Comparison of ENCODE assay signal across 9 mouse cellular contexts in genomic region chr2:71541418-71542226, GRCm38 (mm10). TPM values are rescaled to one million over a fixed set of nuclear protein-coding genes. Genes with fewer than 3 reads are reported as not detected.
DNase-seq lines count a peak whose midpoint lies in the region; ATAC-seq and TF ChIP-seq lines count a peak whose summit lies in the region.
"Had no signal": no experiment of that assay in that cellular context is flagged by ENCODE, and none has a peak within 500 bp of the region (broad histone marks: within the 10 kb centered on the region; RNA-seq: fewer than 3 reads in every experiment).

No protein-coding gene starts in this region.

- peak overlapping the region; percentile 21 for H3K4me3 ChIP-seq in heart, embryonic 12.5 days
- peak overlapping the region; percentile 24 for H3K4me3 ChIP-seq in heart, postnatal 0 days (ENCODE audit: low read depth, low read length)
- H3K4me3 ChIP-seq in midbrain, postnatal 0 days (ENCODE audit: low read depth, low read length), result no peak overlapping the region

- no peaks in the 10 kb centered on the region for H3K9me3 ChIP-seq in heart, embryonic 12.5 days (replicated peaks)
- no peaks in the 10 kb centered on the region for H3K9me3 ChIP-seq in heart, postnatal 0 days (replicated peaks; ENCODE audit: control insufficient read depth, low read length)
- no peaks in the 10 kb centered on the region for H3K9me3 ChIP-seq in midbrain, postnatal 0 days (ENCODE audit: low read length)

- peak overlapping the region; percentile 55 for H3K4me2 ChIP-seq in heart, embryonic 12.5 days
- peak overlapping the region; percentile 16 for H3K4me2 ChIP-seq in heart, postnatal 0 days (ENCODE audit: low read depth, low read length)
- H3K4me2 ChIP-seq in midbrain, postnatal 0 days (ENCODE audit: low read depth, low read length, poor library complexity, severe bottlenecking), result 0 out of 2 replicates have a peak overlapping the region, but pooled peaks have one; percentile 7

- peaks cover 59% of the 10 kb centered on the region for H3K4me1 ChIP-seq in heart, embryonic 12.5 days (replicated peaks)
- H3K4me1 ChIP-seq in heart, postnatal 0 days (ENCODE audit: control insufficient read depth, insufficient read depth), result peaks cover 11% of the 10 kb centered on the region; the same call in 1 of the 2 replicates
- peaks cover 7% of the 10 kb centered on the region; the same call in 1 of the 2 replicates for H3K4me1 ChIP-seq in midbrain, postnatal 0 days (ENCODE audit: insufficient read depth, low read length)

- TF ChIP-seq EP300 in heart, postnatal 0 days (IDR thresholded peaks at IDR 0.05; ENCODE audit: low read depth), result no peak

- no peak for ATAC-seq in heart, embryonic 12.5 days (ENCODE audit: insufficient number of reproducible peaks, low FRiP score)
- no peak for ATAC-seq in heart, postnatal 0 days (ENCODE audit: insufficient read depth, low read depth)
- ATAC-seq in midbrain, postnatal 0 days (ENCODE audit: low FRiP score), result no peak
- ATAC-seq: inflammation-experienced regulatory T-cells, adult 6 months had no signal

- WGBS in heart, embryonic 12.5 days, result 3% methylated on average over 37 of the region's 37 CpGs
- 7% methylated on average over 37 of the region's 37 CpGs for WGBS in heart, postnatal 0 days
- 2% methylated on average over 37 of the region's 37 CpGs for WGBS in midbrain, postnatal 0 days

- no peak for DNase-seq in heart, postnatal 4 days
- DNase-seq in ZHBTc4 (ENCODE audit: low read depth, low spot score), result peak; percentile 39
- no peak for DNase-seq in heart, postnatal 0 days (ENCODE audit: low spot score)
- no peak for DNase-seq in midbrain, postnatal 0 days (ENCODE audit: low spot score)
- DNase-seq in adrenal gland, postnatal 25 days, result no peak
- DNase-seq in gastrocnemius, postnatal 25 days, result no peak
- DNase-seq in adrenal gland, adult 8-10 months, result no peak

- no peak overlapping the region for H3K27ac ChIP-seq in heart, embryonic 12.5 days (ENCODE audit: poor library complexity, severe bottlenecking)
- H3K27ac ChIP-seq in heart, postnatal 0 days (ENCODE audit: low read depth), result no peak overlapping the region
- no peak overlapping the region for H3K27ac ChIP-seq in midbrain, postnatal 0 days (ENCODE audit: low read depth, low read length)

- H3K9ac ChIP-seq in heart, embryonic 12.5 days, result no peak overlapping the region
- no peak overlapping the region for H3K9ac ChIP-seq in heart, postnatal 0 days (replicated peaks; ENCODE audit: low read depth, low read length)
- H3K9ac ChIP-seq in midbrain, postnatal 0 days (replicated peaks; ENCODE audit: low read length, poor library complexity, severe bottlenecking), result no peak overlapping the region

- TF ChIP-seq CTCF in heart, postnatal 0 days (IDR thresholded peaks at IDR 0.05; ENCODE audit: low read depth), result no peak
- no peak for TF ChIP-seq CTCF in midbrain, postnatal 0 days (IDR thresholded peaks at IDR 0.05)

- H3K36me3 ChIP-seq in heart, embryonic 12.5 days, result no peaks in the 10 kb centered on the region
- no peaks in the 10 kb centered on the region for H3K36me3 ChIP-seq in heart, postnatal 0 days (replicated peaks; ENCODE audit: control insufficient read depth, insufficient read depth, low read length)
- H3K36me3 ChIP-seq in midbrain, postnatal 0 days (ENCODE audit: insufficient read depth, low read length), result no peaks in the 10 kb centered on the region

- H3K27me3 ChIP-seq in heart, embryonic 12.5 days (replicated peaks), result peaks cover 92% of the 10 kb centered on the region
- H3K27me3 ChIP-seq in heart, postnatal 0 days (ENCODE audit: control insufficient read depth, insufficient read depth, low read length), result peaks cover 100% of the 10 kb centered on the region
- H3K27me3 ChIP-seq in midbrain, postnatal 0 days (ENCODE audit: insufficient read depth, low read length), result peaks cover 67% of the 10 kb centered on the region

RNA-seq across cellular contexts. Expression of gene Dlx2, which starts 4.9 kb away (rescaled TPM):
- 0.39 and 0.68 TPM in 2 replicates for polyA plus RNA-seq in heart, embryonic 12.5 days (2016; fragmentation: Nextera tagmentation; extraction: Ambion mirVana)
- under 1 TPM in 1 of 2 experiments, not detected in 1; 0.11 TPM for total RNA-seq in heart, postnatal 4 days (2021)
- total RNA-seq in heart, postnatal 0 days (2014; rRNA removed; ENCODE audit: low replicate concordance), result 1.1 TPM in 1 of 2 replicates, not detected in the other
- not detected in 2 replicates for polyA plus RNA-seq in heart, postnatal 0 days (2015; fragmentation: Nextera tagmentation; extraction: Ambion mirVana)
- total RNA-seq in midbrain, postnatal 0 days (2014; rRNA removed), result 0.38 and 1.2 TPM in 2 replicates
- 3.1 and 8.4 TPM in 2 replicates for polyA plus RNA-seq in midbrain, postnatal 0 days (2015; fragmentation: Nextera tagmentation; extraction: Ambion mirVana)
- total RNA-seq in adrenal gland, postnatal 25 days (2021), result 0.33 and 0.48 TPM in 2 replicates
- total RNA-seq in gastrocnemius, postnatal 25 days (2021), result not detected
- under 1 TPM; 0.17 to 0.38 (median 0.19) TPM for total RNA-seq in adrenal gland, adult 8-10 months (2022)
- polyA plus RNA-seq: inflammation-experienced regulatory T-cells, adult 6 months had no signal

RNA-seq across cellular contexts. Expression of gene Dlx1, which starts 13.7 kb away (rescaled TPM):
- polyA plus RNA-seq in heart, embryonic 12.5 days (2016; fragmentation: Nextera tagmentation; extraction: Ambion mirVana), result 0.08 and 0.47 TPM in 2 replicates
- total RNA-seq in heart, postnatal 4 days (2021), result under 1 TPM; 0.14 to 0.43 TPM
- not detected in 2 replicates for total RNA-seq in heart, postnatal 0 days (2014; rRNA removed; ENCODE audit: low replicate concordance)
- polyA plus RNA-seq in heart, postnatal 0 days (2015; fragmentation: Nextera tagmentation; extraction: Ambion mirVana), result 0.05 TPM in 1 of 2 replicates, not detected in the other
- total RNA-seq in midbrain, postnatal 0 days (2014; rRNA removed), result 2.8 and 8.8 TPM in 2 replicates
- polyA plus RNA-seq in midbrain, postnatal 0 days (2015; fragmentation: Nextera tagmentation; extraction: Ambion mirVana), result 10.5 and 25.5 TPM in 2 replicates
- 0.52 TPM in 1 of 2 replicates, not detected in the other for total RNA-seq in adrenal gland, postnatal 25 days (2021)
- total RNA-seq in gastrocnemius, postnatal 25 days (2021), result under 1 TPM in 1 of 2 experiments, not detected in 1; 0.13 TPM
- total RNA-seq in adrenal gland, adult 8-10 months (2022), result under 1 TPM; 0.24 to 0.61 (median 0.42) TPM
- polyA plus RNA-seq: inflammation-experienced regulatory T-cells, adult 6 months had no signal
